Mouse (Mus musculus): ENCODE measurements around the gene Myh6.
"Not testable (repeated sequence)": the region's sequence is repeated elsewhere in the genome, so short reads cannot be mapped to it uniquely, and the experiment has no call there.

Myh6 gene

GRCm38 (mm10) chr14:54955481-54955880, 11.2 kb downstream of the Myh6 start:
- no peak for DNase-seq

- no peak for DNase-seq
Measured at GRCm38 (mm10) chr14:54954474-54954873, 12.3 kb downstream of the Myh6 start.

- DNase-seq: no peak
Measured at GRCm38 (mm10) chr14:54953664-54954206, 13.0 kb downstream of the Myh6 start.

GRCm38 (mm10) chr14:54951587-54951986, 15.1 kb downstream of the Myh6 start:
- no peak for DNase-seq

GRCm38 (mm10) chr14:54950493-54950892, 16.2 kb downstream of the Myh6 start:
- DNase-seq: no peak

GRCm38 (mm10) chr14:54948781-54949180, 17.9 kb downstream of the Myh6 start:
- DNase-seq: no peak

- not testable (repeated sequence) for DNase-seq
Measured at GRCm38 (mm10) chr14:54947008-54947407, 19.7 kb downstream of the Myh6 start.

GRCm38 (mm10) chr14:54945975-54946704, 20.6 kb downstream of the Myh6 start:
- no peak for DNase-seq

- DNase-seq: no peak
Measured at GRCm38 (mm10) chr14:54944939-54945338, 21.8 kb downstream of the Myh6 start.

- DNase-seq: no peak
Measured at GRCm38 (mm10) chr14:54943971-54944370, 22.8 kb downstream of the Myh6 start.

GRCm38 (mm10) chr14:54942479-54942878, 24.2 kb downstream of the Myh6 start:
- DNase-seq: no peak

GRCm38 (mm10) chr14:54941024-54941978, 25.4 kb downstream of the Myh6 start:
- no peak for DNase-seq

GRCm38 (mm10) chr14:54940176-54940530, 26.6 kb downstream of the Myh6 start:
- DNase-seq: no peak

- peak; percentile 80 for DNase-seq
Measured at GRCm38 (mm10) chr14:54939434-54940175, 27.1 kb downstream of the Myh6 start.

GRCm38 (mm10) chr14:54938431-54939219, 28.1 kb downstream of the Myh6 start:
- no peak for DNase-seq

- DNase-seq: no peak
Measured at GRCm38 (mm10) chr14:54937361-54938182, 29.2 kb downstream of the Myh6 start.

GRCm38 (mm10) chr14:54936831-54937160, 29.9 kb downstream of the Myh6 start:
- no peak for DNase-seq

GRCm38 (mm10) chr14:54935904-54936830, 30.6 kb downstream of the Myh6 start, which contains the start of gene Cmtm5:
TSS of gene Cmtm5 (plus strand) at chr14:54936261.
- no peak for DNase-seq

- DNase-seq: no peak
Measured at GRCm38 (mm10) chr14:54932645-54933150, 34.0 kb downstream of the Myh6 start, which contains the start of gene Il25. TSS of gene Il25 (plus strand) at chr14:54932695.

- DNase-seq: no peak
Measured at GRCm38 (mm10) chr14:54930431-54930830, 36.3 kb downstream of the Myh6 start.

All from B cell, adult 2 months (primary cell).